Mouse (Mus musculus): ENCODE results near the gene Fes.

- TF ChIP-seq CTCF (conservative IDR thresholded peaks at IDR 0.05; ENCODE audit: insufficient read depth, insufficient read length, low read depth, low read length) (no peak), POLR2A (IDR thresholded peaks at IDR 0.05; ENCODE audit: low read depth, low read length) (no peak)
Observed at GRCm38 (mm10) chr7:80405188-80405695, 17.5 kb upstream of the Fes start, which contains the start of gene Furin.

Data from kidney, adult 2 months (tissue).